Mouse (Mus musculus) forebrain, embryonic 16.5 days (tissue): ENCODE measurements around the gene Cnnm3. TPM values are rescaled to one million over a fixed set of nuclear protein-coding genes. Genes with fewer than 3 reads are reported as not detected.
"Not testable (repeated sequence)": the region's sequence is repeated elsewhere in the genome, so short reads cannot be mapped to it uniquely, and the experiment has no call there.

Experiments
- ATAC-seq: fragments of 200-750 bp; cut with Nextera tagmentation; 2 replicates; pipeline ENCODE4 v1.8.0; 2017; ENCODE audit warnings: mild to moderate bottlenecking, moderate library complexity
- H3K27ac ChIP-seq: fragments of 300-500 bp; sonication (generic); 2 replicates; pipeline ENCODE4 v1.5.1; 2014; ENCODE audit warnings: low read length, control low read depth
- H3K27me3 ChIP-seq: fragments of 300-500 bp; sonication (generic); replicated peaks from 2 replicates; pipeline ENCODE4 v1.6.1; 2014; ENCODE audit warnings: low read length; ENCODE audit not compliant: control insufficient read depth, insufficient read depth
- H3K36me3 ChIP-seq: fragments of 300-500 bp; sonication (generic); 2 replicates; pipeline ENCODE4 v1.6.1; 2014; ENCODE audit not compliant: control insufficient read depth, insufficient read depth
- H3K4me1 ChIP-seq: fragments of 300-500 bp; sonication (generic); replicated peaks from 2 replicates; pipeline ENCODE4 v1.6.1; 2014; ENCODE audit warnings: low read length; ENCODE audit not compliant: control insufficient read depth, insufficient read depth
- H3K4me2 ChIP-seq: fragments of 300-500 bp; sonication (generic); 2 replicates; pipeline ENCODE4 v1.6.1; 2014; ENCODE audit warnings: mild to moderate bottlenecking, low read length, control low read depth
- H3K4me3 ChIP-seq: fragments of 300-500 bp; sonication (generic); replicated peaks from 2 replicates; pipeline ENCODE4 v1.5.1; 2014; ENCODE audit warnings: mild to moderate bottlenecking, low read length, control low read depth
- H3K9ac ChIP-seq: fragments of 300-500 bp; sonication (generic); replicated peaks from 2 replicates; pipeline ENCODE4 v1.6.1; 2014; ENCODE audit warnings: low read depth, low read length, control low read depth
- H3K9me3 ChIP-seq: fragments of 300-500 bp; sonication (generic); 2 replicates; pipeline ENCODE4 v1.6.1; 2016; ENCODE audit warnings: low read length; ENCODE audit not compliant: control insufficient read depth
- WGBS: fragments of 180-500 bp; shearing (Covaris S2); extraction: QIAGEN DNeasy Blood & Tissue Kit; methylation state at CpG from one replicate; pipeline ENCODE4 v1.1.7; 2014; 5-methylcytosine and 5-hydroxymethylcytosine counted together
- polyA plus RNA-seq: library from polyadenylated mRNA; unstranded; fragments of >200 nt; fragmentation: Nextera tagmentation; extraction: Ambion mirVana; gene quantifications from 2 replicates; pipeline ENCODE4 v1.2.1, GENCODE M21; 2015

The Cnnm3 gene
- polyA plus RNA-seq, 1 experiment from 2014 or later = 5.8 TPM

DNA sequence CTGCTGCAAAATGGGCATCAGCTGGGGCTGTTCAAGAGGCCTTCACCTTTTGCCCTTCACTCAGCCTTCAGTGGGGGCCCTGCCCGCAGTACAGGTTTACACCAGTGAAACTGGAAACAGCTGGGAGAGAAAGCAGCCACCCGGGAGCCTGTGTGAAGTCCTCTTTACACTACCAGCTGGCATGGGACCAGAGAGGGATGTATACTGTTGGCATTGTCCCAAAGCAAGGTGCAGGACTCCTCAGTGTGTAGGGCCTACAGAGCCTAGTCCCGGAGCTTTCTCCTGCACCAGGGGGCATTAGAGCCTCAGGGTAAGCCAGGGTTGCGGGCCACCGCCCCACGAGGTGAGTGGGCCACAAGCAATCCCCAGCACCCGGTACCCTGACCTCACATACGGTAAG is 18.8 kb downstream of the Cnnm3 start:
- Histone ChIP-seq H3K9me3 (no peaks in the 10 kb centered on the region), H3K27ac (no peak overlapping the region), H3K4me1 (peaks cover 15% of the 10 kb centered on the region), H3K4me2 (no peak overlapping the region), H3K4me3 (no peak overlapping the region), H3K9ac (no peak overlapping the region), H3K27me3 (no peaks in the 10 kb centered on the region), H3K36me3 (0 out of 2 replicates have a peak, but pooled peaks cover under 1% of the 10 kb centered on the region)
- ATAC-seq = no peak
- WGBS = 72% methylated on average over 8 of the region's 8 CpGs

DNA sequence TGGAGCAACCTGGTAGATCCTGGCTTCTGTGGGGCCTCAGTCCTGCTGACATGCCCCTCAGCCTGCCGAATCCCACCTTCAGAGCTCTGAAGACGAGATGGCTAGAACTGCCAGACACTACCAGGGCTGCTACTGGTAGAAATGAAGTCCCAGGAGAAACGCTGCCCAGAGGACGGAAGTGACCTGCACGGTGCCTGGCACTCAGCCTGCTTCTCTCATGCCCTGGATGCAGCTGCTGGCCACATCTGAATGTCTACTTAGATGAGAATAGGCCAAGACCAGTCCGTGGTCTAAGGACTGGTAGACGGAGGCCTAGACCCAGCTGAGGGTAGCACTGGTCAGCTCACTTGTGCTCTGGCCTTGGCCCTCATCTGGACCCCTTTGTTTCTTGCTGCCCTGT is 19.3 kb downstream of the Cnnm3 start:
- Histone ChIP-seq H3K4me1 (peaks cover 17% of the 10 kb centered on the region), H3K4me2 (no peak overlapping the region), H3K27ac (no peak overlapping the region), H3K9me3 (no peaks in the 10 kb centered on the region), H3K4me3 (no peak overlapping the region), H3K36me3 (no peaks in the 10 kb centered on the region), H3K27me3 (no peaks in the 10 kb centered on the region), H3K9ac (no peak overlapping the region)
- no peak for ATAC-seq
- WGBS = 94% methylated on average over 7 of the region's 7 CpGs

DNA sequence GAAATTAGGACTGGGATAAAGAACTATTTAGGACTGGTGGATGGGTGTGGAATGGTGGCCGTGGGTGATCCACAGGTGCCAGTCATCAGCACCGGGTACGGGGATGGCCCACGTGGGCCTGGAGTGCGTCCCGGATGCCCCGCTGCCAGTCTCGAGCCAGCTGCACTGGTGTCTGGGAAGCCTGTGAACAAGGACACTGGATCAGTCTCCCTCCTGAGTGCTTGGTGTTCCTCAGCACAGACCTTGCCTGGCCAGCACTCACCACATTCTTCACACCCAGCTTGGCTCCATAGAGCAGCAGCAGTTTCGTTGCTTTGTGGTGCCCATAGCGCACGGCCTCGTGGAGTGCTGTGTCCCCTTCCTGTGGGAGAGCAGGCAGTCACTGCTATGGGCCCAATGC is 19.8 kb downstream of the Cnnm3 start:
- ATAC-seq = no peak
- H3K9ac ChIP-seq = no peak overlapping the region
- peaks cover 17% of the 10 kb centered on the region for H3K4me1 ChIP-seq
- no peaks in the 10 kb centered on the region for H3K9me3 ChIP-seq
- no peaks in the 10 kb centered on the region for H3K27me3 ChIP-seq
- H3K27ac ChIP-seq = no peak overlapping the region
- H3K4me3 ChIP-seq = no peak overlapping the region
- 87% methylated on average over 12 of the region's 12 CpGs for WGBS
- H3K4me2 ChIP-seq = no peak overlapping the region
- no peaks in the 10 kb centered on the region for H3K36me3 ChIP-seq

DNA sequence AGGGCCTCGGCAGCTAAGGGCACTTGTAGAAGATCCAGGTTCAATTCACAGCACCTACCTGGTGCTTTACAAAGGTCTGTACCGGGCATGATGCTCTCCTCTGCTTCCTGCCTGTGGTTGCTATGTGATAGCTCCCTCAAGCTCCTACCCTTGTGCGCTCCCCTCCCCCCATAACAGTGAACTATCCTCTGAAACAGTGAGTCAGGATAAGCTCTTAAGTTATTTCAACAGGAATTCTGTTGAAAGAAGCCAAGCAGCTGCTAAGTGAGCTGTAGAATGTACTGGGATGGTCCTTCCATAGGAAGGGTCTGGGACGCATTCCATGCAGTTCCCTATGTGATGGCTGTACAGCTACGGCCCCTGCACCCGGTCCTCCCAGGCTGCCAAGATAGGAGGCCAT is 21.9 kb downstream of the Cnnm3 start:
- H3K4me2 ChIP-seq = no peak overlapping the region
- H3K27me3 ChIP-seq = no peaks in the 10 kb centered on the region
- WGBS = 87% methylated on average over 6 of the region's 6 CpGs
- H3K27ac ChIP-seq = no peak overlapping the region
- no peaks in the 10 kb centered on the region for H3K36me3 ChIP-seq
- ATAC-seq = no peak
- peaks cover 13% of the 10 kb centered on the region for H3K4me1 ChIP-seq
- H3K4me3 ChIP-seq = no peak overlapping the region
- no peaks in the 10 kb centered on the region for H3K9me3 ChIP-seq
- no peak overlapping the region for H3K9ac ChIP-seq

DNA sequence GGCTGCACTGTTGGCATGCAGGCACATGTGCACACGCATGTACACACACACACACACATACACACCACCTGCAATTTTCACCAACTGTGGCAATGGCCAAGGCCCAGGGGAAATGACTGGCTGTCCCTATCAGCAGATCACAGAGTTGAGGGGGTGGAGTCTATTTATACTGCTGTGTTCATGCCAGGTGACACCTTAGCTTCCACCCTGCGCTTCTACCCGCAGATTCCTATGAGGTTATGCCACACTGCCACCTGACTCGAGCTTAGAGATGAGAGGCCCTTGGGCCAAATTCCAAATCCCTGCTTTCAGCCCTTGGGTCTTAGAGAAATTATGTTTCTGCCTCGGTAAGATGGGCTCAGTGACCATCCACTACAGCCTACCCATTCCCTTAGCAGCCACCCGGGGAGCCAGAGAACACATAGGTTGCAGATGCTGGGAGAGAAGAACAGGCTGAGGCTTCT is 23.0 kb downstream of the Cnnm3 start:
- H3K36me3 ChIP-seq = no peaks in the 10 kb centered on the region
- H3K27ac ChIP-seq = no peak overlapping the region
- 90% methylated on average over 6 of the region's 6 CpGs for WGBS
- H3K4me3 ChIP-seq = no peak overlapping the region
- H3K9ac ChIP-seq = no peak overlapping the region
- H3K4me2 ChIP-seq = no peak overlapping the region
- peaks cover 12% of the 10 kb centered on the region; the same call in 1 of the 2 replicates for H3K4me1 ChIP-seq
- ATAC-seq = no peak
- H3K27me3 ChIP-seq = no peaks in the 10 kb centered on the region
- no peaks in the 10 kb centered on the region for H3K9me3 ChIP-seq

DNA sequence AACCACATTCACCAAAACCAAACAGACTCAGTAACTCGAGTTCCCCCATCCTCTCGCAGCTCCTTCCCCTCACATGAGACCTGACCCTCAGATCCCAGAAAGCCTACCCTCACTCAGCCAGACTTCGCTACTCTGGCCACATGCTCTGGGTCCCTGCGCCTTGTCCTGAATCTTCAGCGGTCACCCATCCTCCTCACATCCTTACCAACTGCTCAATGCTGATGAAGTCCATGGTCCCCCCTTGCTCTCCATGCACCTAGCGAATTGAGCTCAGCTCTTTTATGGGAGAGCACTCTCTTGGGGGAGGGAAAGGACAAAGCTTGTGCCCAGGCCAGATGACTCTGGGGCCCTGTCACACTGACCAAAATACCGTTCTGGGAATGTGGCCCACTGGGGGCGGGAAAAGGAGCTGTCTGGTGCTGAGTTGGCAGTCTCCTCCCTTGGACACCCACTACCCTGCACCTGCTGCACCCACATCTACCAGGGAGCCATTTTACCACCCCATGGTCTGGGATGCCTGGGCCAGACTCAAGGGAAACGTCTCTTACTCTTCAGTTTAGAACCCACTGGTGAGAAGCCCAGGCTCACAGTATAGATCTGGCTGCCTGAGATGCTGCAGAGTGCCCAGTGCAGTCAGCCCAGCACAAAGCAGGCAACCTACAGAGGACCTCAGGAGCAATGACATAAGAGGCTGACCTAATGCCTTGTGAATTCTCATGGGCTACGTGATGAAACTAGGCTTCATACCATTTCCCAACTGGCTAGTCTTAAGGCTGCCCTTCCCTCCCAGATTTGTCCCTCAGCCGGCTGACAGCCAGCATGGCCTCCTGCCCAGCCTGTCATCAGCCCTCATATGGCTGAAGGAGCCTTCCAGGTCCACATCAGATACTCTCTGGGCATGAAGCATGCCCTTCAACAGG is 24.1 kb downstream of the Cnnm3 start:
- H3K9ac ChIP-seq = no peak overlapping the region
- H3K4me3 ChIP-seq = no peak overlapping the region
- no peaks in the 10 kb centered on the region for H3K27me3 ChIP-seq
- WGBS = 90% methylated on average over 11 of the region's 11 CpGs
- H3K4me1 ChIP-seq = peaks cover 5% of the 10 kb centered on the region; the same call in 1 of the 2 replicates
- H3K36me3 ChIP-seq = no peaks in the 10 kb centered on the region
- ATAC-seq = no peak
- no peaks in the 10 kb centered on the region for H3K9me3 ChIP-seq
- no peak overlapping the region for H3K27ac ChIP-seq
- no peak overlapping the region for H3K4me2 ChIP-seq

DNA sequence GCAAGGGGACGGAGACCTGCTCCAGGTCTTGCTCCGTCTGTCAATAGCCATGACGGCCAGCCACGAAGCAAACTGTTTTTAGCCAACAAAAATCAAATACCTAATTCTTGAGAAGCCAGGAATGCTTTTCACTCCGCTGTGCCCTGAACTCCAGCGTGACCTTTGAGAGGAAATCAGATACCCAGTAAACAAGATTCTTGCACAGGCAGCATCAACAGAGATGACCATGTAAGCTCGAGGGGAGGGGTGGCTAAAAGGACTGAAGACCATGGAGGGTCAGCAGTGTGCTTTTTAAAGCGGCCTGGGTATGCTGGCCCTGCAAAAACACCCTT is 24.7 kb downstream of the Cnnm3 start:
- 86% methylated on average over 8 of the region's 8 CpGs for WGBS
- Histone ChIP-seq H3K36me3 (peaks cover 2% of the 10 kb centered on the region; the same call in 1 of the 2 replicates), H3K4me1 (0 out of 2 replicates have a peak, but pooled peaks cover 5% of the 10 kb centered on the region), H3K27me3 (no peaks in the 10 kb centered on the region), H3K4me2 (no peak overlapping the region), H3K4me3 (no peak overlapping the region), H3K9ac (no peak overlapping the region), H3K9me3 (no peaks in the 10 kb centered on the region), H3K27ac (no peak overlapping the region)
- ATAC-seq = no peak

DNA sequence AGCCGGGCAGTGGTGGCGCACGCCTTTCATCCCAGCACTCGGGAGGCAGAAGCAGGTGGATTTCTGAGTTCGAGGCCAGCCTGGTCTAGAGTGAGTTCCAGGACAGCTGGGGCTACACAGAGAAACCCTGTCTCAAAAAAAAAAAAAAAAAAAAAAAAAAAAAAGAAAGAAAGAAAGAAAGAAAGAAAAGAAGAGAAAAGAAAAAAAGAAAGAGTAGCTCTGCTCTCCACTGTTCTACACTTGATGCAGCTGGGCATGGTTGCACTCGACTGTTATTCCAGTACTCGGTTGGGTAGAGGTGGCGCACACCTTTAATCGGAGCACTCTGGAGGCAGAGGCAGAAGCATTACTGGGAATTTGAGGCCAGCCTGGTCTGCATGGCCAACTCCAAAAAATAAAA is 25.1 kb downstream of the Cnnm3 start, which contains the start of gene Ankrd23:
Ankrd23 (minus strand) TSS at position 101 of the 400 bp plus-strand sequence.
- ATAC-seq, H3K36me3 ChIP-seq, H3K4me2 ChIP-seq, H3K9ac ChIP-seq, H3K27me3 ChIP-seq, H3K4me3 ChIP-seq, H3K27ac ChIP-seq, H3K9me3 ChIP-seq, H3K4me1 ChIP-seq: not testable (repeated sequence)
- 96% methylated on average over 9 of the region's 9 CpGs for WGBS

DNA sequence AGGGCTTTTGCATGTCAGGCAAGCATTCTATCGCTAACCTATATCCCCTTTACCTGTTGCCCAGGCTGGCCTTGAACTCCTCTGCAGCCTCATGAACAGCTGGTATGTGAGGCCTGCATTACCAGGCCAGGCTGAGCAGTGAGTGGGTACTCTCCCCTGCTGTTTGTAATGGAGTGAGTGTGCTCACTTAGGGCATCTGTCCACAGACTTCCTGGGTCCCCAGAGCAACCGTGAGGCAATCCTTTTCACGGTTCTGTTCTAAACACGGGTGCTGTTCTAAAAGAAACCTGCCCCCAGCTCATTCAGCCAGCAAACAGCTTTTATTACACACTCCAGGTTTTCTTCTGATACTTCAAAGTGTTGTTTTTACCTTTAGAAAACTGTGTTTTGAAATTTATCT is 27.1 kb downstream of the Cnnm3 start:
- Histone ChIP-seq H3K9me3 (no peaks in the 10 kb centered on the region), H3K9ac (no peak overlapping the region), H3K27ac (no peak overlapping the region), H3K27me3 (no peaks in the 10 kb centered on the region), H3K4me1 (0 out of 2 replicates have a peak, but pooled peaks cover 6% of the 10 kb centered on the region), H3K4me3 (no peak overlapping the region), H3K4me2 (no peak overlapping the region), H3K36me3 (peaks cover 2% of the 10 kb centered on the region; the same call in 1 of the 2 replicates)
- no peak for ATAC-seq
- WGBS = 81% methylated on average over 4 of the region's 4 CpGs
